Mouse (Mus musculus): ENCODE results near the gene Psma6.

Gene Psma6

GRCm38 (mm10) chr12:55463992-55464845 lies 80.2 kb downstream of the Psma6 start:
- no peak for DNase-seq (ENCODE audit: low read depth, low spot score)

GRCm38 (mm10) chr12:55464846-55465361 lies 80.9 kb downstream of the Psma6 start:
- DNase-seq (ENCODE audit: low read depth, low spot score), result no peak

- no peak for DNase-seq (ENCODE audit: low read depth, low spot score)
Measured at GRCm38 (mm10) chr12:55465401-55465983, 81.5 kb downstream of the Psma6 start.

- no peak for DNase-seq (ENCODE audit: low read depth, low spot score)
Measured at GRCm38 (mm10) chr12:55466088-55466701, 82.2 kb downstream of the Psma6 start.

- DNase-seq (ENCODE audit: low read depth, low spot score), result no peak
Measured at GRCm38 (mm10) chr12:55466816-55467215, 82.8 kb downstream of the Psma6 start.

- DNase-seq (ENCODE audit: low read depth, low spot score), result no peak
Measured at GRCm38 (mm10) chr12:55467331-55468180, 83.5 kb downstream of the Psma6 start.

Measured in retina, postnatal 7 days (tissue).